Mouse (Mus musculus) spleen, postnatal 10 days (tissue): ENCODE measurements around the gene Stk38.
"Not testable (repeated sequence)": the region's sequence is repeated elsewhere in the genome, so short reads cannot be mapped to it uniquely, and the experiment has no call there.

Experiments
- DNase-seq, 2 experiments: peaks; one replicate each; pipeline ENCODE4 v3.0.0; 2021 to 2022; ENCODE audit warnings: low spot score in 2 of 2

The Stk38 gene

DNA sequence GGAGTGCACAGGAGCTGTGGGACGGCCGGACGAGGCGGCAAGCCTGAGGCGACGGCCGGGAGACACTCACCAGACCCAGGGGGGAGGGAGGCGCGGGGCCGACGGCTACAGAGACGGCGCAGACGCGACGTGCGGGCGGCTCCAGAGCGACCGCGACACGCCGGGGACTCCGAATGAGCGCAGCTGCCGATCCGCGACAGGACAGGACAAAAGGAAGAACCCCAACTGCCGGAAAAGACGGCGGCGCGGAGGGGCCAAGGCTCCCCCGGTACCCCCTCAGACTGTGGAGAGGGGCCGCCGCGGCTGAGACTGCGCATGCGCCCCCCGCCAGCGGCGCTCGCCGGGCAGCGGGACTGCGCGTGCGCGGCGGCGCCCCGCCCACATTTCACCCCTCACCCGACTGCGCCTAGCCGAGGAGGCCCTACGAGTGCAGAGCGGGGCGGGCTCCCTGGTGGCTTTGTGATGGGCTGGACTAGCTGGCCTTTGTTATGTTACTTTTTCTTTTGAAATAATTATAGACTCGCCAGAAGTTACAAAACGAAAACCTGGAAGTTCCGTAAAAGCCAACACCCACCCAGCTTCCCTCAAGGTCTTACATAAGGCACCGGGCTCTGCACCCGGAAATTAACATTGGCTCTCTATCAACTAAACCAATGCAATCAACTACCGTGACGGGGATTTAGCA, at the start of gene Stk38:
Gene Stk38, minus strand, starts transcription at position 355 of the 685 bp plus-strand sequence.
- DNase-seq, result peak; percentile 94 to 96

DNA sequence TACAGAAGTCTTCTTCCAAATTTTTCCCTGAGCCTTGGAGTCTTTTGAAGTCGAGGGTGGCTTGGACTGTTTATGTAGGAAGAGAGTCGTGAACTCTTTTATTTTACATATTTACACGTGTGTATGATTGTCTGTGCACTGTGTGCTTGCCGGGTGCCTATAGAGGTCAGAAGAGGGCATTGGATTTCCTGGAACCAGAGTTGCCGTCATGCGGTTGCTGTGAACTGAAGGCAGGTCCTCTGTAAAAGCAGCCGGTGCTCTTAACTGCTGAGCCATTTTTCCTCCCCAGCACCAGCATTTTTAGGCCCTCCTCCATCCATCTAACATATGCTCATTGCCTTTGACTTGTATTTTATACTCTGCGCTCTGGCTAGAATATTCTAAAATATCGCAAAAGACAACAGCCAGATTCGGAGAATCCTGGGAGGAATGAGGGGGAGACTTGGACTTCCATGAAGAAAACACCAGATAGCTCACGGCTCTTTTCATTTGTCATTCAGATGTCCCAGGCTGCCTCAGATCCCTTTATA, 49.6 kb upstream of the Stk38 start:
- no peak for DNase-seq

- DNase-seq, result no peak
Observed at GRCm38 (mm10) chr17:29056699-29057151, 48.9 kb upstream of the Stk38 start.

- no peak for DNase-seq
Observed at GRCm38 (mm10) chr17:29056207-29056606, 48.4 kb upstream of the Stk38 start.

DNA sequence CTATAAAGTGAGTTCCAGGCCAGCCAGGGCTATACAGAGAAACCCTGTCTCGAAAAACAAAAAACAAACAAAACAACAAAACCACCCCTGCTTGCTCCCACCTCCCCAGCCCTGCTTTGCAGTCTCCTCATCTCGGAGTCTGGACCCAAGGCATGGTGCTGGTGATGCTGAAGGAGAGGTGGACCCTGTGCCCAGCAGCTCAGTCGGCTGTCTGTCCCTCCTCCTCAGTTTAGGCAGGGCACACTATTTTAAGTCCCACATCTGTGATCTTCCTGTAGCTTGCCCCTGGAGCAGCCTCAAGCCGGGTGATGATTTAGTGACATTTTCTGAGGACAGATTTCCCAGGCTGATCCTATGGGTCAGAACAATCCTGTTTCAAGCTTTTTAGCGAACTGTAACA, 47.8 kb upstream of the Stk38 start:
- no peak for DNase-seq

DNA sequence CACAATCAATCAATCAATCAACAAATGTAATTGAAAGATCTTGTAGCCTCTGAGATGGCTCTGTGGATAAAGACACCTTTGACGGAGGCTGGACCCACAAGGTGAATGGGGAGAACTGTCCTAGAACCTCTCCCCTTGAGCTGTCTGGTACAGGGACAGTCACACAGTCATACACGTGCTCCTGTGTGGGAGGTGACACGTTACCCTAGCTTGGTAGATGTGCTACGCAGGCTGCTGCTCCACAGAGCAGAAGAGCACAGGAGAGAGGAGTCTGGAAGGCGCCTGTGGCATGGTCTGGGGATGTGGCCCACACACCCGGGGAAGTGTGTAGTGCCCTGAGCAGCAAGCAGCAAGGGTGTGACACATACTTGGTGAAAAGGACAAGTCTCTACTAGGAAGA, 46.6 kb upstream of the Stk38 start:
- no peak for DNase-seq

DNA sequence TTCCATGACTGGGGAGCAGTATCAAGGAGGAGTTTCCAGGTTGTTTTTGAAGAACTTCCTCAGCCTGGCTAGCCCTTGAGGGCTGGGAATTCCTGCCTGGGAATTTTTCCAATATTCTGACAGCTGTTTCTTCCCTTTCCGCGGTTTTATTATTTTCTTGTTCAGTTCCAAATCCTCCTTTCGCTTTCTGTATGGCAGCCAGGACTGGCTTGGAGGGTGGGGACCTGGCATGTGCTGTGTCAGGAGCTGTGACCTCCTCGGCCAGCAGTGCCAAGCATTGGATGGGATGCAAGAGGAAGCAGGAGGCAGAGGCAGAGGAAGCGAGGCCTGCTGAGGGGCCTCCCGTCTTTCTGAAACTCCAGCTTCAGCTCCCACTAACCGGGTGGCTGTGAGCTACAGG, 46.0 kb upstream of the Stk38 start:
- DNase-seq, result no peak

- DNase-seq, result no peak
Observed at GRCm38 (mm10) chr17:29053067-29053466, 45.3 kb upstream of the Stk38 start.

DNA sequence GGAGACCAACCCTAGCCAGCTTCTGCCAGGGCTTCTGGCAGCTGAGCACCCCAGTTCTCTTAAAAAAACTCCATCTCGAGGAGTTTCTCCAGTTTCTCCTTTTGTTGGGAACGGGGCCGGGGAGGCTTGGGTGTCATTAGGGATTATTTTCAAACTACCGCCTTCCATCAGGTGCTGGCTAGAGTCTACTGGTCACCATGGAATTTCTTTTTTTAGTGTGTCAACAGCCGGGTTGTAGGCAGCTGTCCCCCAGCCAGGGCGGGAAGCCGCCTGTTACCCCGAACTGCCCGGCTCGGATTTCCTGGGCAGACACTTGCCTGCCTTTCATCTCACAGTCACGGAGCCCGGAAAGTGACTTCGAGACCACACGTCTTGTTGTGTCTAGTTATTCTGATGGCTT, 43.0 kb upstream of the Stk38 start:
- no peak for DNase-seq

GRCm38 (mm10) chr17:29049923-29050322, 42.1 kb upstream of the Stk38 start:
- DNase-seq, result no peak

DNA sequence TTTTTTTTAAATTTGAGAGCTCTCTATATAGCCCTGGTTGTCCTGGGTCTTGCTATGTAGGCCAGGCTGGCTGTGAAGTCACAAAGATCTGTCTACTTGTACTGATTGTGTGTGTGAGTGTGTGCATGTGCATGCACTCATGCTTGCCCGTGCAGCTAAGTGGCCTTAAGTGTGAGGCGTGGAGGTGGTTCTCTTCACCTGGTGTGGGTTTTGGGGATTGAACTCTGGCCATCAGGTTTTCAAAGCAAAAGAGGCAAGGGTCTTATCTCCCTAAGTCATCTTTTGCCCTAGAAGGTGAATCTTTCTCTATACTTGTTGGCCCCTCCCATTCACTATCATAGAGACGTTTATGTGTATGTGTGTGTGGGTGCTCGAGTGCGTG, 41.7 kb upstream of the Stk38 start:
- DNase-seq, result no peak

DNA sequence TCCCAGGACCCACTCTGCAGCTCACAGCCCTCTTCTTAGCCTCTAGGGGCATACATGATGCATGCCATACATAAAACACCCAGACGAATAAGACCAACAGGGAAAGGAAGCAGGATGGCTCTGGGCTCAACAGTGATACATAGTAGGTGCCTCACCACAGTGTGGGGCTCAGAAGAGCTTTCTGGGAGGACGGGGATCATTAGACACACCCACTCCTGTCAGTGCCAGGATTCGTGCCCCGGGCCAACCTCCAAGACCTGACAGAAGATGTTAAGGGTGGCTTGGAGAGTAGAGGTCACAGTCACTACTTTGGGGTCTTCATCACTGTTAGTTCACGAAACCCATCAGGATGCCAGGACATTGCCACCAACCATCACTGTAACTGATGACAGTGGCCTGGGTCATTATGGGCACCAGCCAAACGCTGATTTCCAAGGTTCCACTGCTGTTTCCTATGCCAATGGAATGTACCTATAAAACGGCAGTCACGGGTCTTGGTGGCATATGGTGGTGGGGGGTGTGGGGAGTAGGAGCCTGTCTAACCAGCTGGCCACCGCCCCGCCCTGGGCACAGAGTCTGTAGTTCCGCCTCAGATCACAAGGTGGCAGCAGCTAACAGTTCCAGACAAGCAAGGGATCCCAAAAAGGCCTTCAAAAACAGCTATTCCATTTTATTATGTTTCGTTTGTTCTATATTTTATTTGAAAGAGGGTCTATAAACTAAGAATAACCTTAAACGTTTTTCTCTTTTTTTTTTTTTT, 41.1 kb upstream of the Stk38 start:
- DNase-seq, result peak; percentile 82 to 86

DNA sequence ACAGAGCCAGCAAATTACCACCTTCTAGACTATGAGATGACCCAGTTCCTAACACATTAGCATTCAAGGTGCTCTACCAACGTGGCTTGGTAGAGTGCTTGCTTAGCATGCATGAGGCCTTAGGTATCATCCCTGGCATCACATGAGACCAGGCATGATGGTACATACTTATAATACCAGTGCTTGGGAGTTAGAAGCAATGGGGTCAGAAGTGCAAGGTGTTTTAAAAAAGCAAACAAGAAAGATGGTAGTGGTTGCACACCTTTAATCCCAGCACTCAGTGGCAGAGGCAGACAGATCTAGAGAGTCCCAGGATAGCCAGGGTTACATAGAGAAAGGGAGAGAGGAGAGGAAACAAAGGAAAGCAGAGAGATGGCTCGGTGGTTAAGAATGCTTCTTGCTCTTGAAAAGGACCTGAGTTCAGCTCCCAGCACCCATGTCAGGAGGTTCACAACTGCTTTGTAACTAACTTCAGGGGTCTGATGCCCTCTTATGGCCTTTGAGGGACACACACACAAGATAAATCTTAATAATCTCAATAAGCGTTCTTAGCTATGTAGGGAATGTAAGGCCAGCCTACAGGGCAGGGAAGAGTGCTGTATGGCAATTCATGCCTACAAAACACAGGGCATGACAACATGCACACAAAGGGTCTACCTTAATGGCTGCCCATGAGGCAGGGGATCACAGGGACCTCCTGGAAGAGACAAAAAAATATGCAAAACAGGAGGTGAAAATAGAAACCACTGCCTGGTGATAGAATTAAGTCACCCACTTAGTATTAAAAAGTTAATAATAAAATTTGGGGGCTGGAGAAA, 40.1 kb upstream of the Stk38 start:
- no peak for DNase-seq

DNA sequence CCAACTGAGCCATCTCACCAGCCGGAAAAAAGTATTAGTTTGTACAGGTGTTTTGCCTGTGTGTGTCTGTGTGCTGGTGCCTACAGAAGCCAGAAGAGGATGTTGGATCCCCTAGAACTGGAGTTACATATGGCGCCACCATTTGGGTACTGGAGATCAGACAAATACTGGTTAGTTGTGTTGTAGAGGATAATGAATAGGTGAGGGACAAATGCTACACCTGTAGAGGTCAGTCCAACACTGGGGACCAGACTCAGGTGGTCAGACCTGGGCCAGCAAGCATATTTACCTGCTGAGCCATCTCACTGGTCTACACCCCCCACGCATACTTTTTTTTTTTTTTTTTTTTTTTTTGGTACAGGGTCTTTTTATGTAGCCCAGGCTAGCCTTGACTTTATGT, 39.1 kb upstream of the Stk38 start:
- DNase-seq, result no peak

DNA sequence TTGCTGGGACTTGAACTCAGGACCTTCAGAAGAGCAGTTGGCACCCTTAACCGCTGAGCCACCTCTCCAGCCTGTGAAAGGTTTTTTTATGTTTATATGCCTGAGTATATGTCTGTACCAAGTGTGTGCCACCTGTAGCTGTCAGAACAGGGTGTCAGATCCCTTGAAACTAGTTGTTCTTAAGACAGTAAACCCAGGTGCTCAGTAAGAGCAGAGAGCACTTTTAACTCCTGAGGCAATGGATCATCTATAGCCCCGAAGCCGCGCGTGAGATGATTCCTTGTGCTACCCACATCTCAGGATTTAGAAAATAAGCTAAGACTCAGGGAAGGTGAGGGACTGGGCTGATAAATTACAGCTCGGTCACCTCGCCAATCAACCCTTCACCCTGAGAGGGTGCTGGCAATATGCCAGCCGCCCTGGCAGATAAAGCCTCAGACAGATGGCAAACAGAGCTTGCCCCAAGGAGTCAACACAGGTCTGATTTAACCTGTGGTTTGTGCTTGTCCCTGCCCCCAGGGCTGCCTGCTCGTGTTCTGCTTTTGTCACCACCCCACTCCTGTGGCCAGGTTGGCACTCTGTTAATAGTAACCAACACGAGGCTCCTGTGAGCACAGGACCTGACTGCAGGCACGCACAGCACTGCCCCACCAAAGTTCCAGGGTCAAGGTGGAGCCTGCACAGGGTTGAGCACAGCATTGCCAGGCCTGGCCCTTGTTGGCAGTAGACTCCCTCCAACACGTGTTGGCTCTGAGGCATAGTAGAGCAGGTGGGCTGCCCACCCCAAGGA, 38.1 kb upstream of the Stk38 start:
- DNase-seq, result peak in 1 of 2 experiments; percentile 53

DNA sequence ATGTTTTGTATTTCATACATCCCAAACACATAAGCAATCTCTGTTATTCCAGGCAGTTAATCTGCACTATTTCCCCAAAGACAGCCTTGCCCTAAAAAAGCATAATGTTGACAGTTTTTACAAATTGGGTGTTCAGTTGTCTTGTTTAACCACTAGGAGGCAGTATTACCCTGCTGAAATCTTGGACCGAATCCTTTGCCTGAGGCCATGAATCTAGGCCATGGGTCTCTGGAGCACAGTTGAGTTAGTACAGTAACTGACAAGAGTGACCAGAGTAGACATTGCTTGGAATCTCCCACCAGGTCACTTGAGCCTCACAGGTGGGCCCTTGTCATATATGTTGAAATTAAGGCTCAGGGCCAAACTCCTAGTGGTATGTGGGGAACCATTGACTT, 37.1 kb upstream of the Stk38 start:
- DNase-seq, result no peak

DNA sequence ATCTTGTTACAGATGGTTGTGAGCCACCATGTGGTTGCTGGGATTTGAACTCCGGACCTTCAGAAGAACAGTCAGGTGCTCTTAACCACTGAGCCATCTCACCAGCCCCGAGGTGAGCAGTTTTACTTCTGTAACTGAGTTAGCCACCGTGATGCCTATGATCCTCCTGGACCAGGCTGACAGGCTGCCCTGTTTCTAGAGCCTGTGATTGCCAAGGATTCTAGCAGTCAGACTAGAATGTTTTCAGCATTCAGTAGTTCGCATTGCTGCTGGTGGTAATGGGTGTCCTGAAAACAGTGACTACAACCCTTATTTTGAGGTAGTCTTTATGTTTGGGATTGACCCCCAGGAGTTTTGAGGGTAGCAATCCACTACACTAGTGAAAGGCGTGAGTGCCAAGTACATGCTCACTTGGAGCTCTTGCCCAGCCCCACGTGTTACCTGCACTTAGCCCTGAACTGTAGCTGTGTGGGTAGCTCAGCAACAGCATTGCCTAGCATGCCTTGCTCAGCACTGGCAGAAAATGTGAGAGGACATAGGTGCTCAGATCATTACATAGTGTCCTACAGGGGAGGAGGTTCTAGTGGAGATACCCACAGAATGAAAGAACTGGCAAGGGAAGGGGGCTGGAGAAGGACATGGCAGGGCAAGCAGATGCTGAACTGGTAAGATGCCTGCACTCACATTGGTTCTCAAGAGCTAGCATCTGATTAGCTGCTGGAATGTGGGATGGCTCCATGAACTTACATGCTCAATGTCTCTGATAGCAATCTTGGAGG, 36.5 kb upstream of the Stk38 start:
- DNase-seq, result no peak

GRCm38 (mm10) chr17:29043583-29043982, 35.8 kb upstream of the Stk38 start:
- no peak for DNase-seq

DNA sequence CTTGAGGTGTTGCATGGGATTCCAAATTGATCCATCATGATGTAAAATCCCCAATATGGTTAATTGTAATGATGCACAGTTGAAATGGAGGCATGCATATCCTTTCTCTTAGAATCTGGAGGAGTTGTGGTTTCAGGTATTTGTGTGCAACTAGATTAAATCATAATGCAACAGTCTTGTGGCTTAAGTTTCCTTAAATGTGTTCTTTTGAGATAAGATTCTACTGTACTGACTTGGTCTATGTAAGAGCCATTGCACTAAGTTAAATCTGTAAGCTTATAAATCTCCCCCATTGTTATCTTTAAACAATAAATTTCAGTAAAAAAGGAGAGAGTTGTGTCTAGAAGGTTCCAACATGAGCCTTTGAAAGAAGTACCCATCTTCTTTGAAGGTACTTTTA, 34.8 kb upstream of the Stk38 start:
- no peak for DNase-seq

DNA sequence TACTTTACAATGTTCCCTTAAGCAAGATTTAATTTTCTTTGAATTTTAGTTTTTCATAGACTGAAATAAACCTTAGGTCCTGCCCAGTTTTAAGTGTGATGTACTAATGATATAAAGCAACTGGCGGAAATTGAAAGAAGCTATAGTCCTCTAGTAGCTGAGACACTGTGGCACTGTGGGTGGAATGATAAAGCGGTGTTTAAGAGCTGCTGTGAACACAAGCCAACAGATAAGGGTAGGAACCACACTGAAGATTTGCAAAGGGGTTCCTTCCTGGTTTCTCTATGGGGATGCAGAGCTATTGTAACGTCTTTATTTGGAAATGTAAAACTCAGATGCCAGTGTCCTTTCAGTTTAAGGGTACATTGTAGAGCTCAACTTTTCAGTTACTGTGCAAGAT, 33.8 kb upstream of the Stk38 start:
- not testable (repeated sequence) for DNase-seq

GRCm38 (mm10) chr17:29039351-29039750, 31.6 kb upstream of the Stk38 start:
- no peak for DNase-seq
